Mouse (Mus musculus): ENCODE measurements around the gene Ppp1r9b.

DNA sequence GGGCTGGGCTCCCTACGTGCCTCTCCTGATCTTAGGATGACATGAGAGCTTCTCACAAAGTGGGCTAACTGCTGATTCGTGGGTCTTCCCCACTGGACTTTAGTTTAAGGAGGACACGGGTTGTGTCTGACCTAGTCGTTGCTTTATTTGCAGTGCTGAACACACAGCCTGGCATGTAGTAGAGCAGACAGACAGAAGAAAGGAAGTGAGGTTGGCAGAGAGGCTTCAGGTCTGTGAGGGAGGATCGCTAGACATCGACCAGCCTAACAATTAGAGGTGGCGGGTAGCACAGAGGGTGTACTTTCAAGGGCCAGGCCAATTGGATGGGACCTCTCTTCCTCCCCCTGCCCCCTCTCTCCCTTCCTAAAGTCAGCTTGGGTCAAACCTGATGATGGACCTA is 52.8 kb downstream of the Ppp1r9b start:
- TF ChIP-seq GATA1 (IDR thresholded peaks at IDR 0.05; ENCODE audit: low read length) (no peak), TAL1 (IDR thresholded peaks at IDR 0.05; ENCODE audit: low read length) (no peak)
